Mouse (Mus musculus) MEL (cell line): Measurements from ENCODE around the gene Cth.

Source experiments
- CHD2 ChIP-seq: IDR thresholded peaks from 2 replicates; pipeline ENCODE4 v1.6.1; 2011; ENCODE audit warnings: low read length, improper control_type of control experiment
- UBTF ChIP-seq: IDR thresholded peaks from 2 replicates; pipeline ENCODE4 v1.6.1; 2012; ENCODE audit warnings: low read depth, mild to moderate bottlenecking, inconsistent platforms, low read length, improper control_type of control experiment, moderate library complexity, borderline replicate concordance; ENCODE audit not compliant: insufficient read depth

GRCm38 (mm10) chr3:157883085-157883484 is 41.8 kb downstream of the Cth start:
- no peak for TF ChIP-seq UBTF
- TF ChIP-seq CHD2: no peak
